Mouse (Mus musculus): ENCODE data around the gene Acta2. TPM values are rescaled to one million over a fixed set of nuclear protein-coding genes. Genes with fewer than 3 reads are reported as not detected.

Gene Acta2
- polyA plus RNA-seq, 1 experiment from 2014 or later: 1,416 TPM

DNA sequence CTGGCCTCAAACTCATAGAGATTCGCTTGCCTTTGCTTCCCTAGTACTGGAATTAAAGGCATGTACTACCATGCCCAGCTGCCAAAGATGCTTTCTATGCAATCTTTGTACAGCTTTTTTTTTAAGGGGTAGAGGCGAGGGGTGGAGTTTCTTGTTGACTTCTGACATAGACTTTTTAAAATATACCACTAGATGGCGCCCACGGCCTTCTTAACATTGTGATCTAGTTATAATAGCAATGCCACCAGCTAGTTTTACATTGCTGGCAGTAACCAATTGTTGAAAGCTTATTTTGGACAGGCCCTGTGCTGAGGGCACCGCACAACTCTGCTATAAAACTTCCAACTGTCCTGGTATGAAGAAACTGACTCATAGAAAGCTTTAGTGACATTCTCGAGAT lies 11.3 kb downstream of the Acta2 start:
- H3K27ac ChIP-seq (ENCODE audit: low read depth, low read length): no peak overlapping the region
- no peak overlapping the region for H3K4me2 ChIP-seq
- no peak for ATAC-seq (replicated peaks; ENCODE audit: insufficient number of reproducible peaks, low FRiP score, low TSS enrichment)
- H3K9ac ChIP-seq (ENCODE audit: low read depth, low read length): no peak overlapping the region
- 25% methylated on average over 6 of the region's 6 CpGs for WGBS (ENCODE audit: insufficient replicate concordance)
- H3K27me3 ChIP-seq (ENCODE audit: control insufficient read depth, insufficient read depth, low read length): no peaks in the 10 kb centered on the region
- no peaks in the 10 kb centered on the region for H3K4me1 ChIP-seq (ENCODE audit: control insufficient read depth, insufficient read depth, low read length)
- H3K36me3 ChIP-seq (ENCODE audit: control insufficient read depth, insufficient read depth, low read length): no peaks in the 10 kb centered on the region
- H3K4me3 ChIP-seq (ENCODE audit: low read depth, low read length): no peak overlapping the region
- no peaks in the 10 kb centered on the region for H3K9me3 ChIP-seq (replicated peaks; ENCODE audit: control insufficient read depth, low read length)

DNA sequence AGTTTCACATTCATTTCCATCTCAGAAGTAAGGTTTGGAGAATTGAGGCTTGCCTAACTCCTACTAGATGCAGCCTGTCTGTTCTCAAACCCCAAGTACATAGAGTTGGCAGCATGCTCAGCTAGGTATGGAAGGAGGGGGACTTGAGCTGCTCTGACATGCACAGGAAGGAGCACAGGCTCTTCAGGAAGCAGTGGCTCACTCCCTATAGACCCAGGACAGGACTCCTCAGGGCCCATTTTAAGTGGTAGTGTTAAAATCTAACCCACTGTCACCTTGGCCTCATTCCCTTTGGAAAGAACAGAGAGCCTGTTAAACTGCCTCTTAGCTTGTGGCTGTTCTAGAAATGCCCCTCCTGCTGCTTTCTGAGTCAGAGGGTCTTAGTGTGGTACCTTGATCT lies 12.5 kb downstream of the Acta2 start:
- Histone ChIP-seq H3K27ac (ENCODE audit: low read depth, low read length) (no peak overlapping the region), H3K9me3 (replicated peaks; ENCODE audit: control insufficient read depth, low read length) (no peaks in the 10 kb centered on the region), H3K27me3 (ENCODE audit: control insufficient read depth, insufficient read depth, low read length) (no peaks in the 10 kb centered on the region), H3K4me1 (ENCODE audit: control insufficient read depth, insufficient read depth, low read length) (no peaks in the 10 kb centered on the region), H3K4me3 (ENCODE audit: low read depth, low read length) (no peak overlapping the region), H3K4me2 (no peak overlapping the region), H3K36me3 (ENCODE audit: control insufficient read depth, insufficient read depth, low read length) (no peaks in the 10 kb centered on the region), H3K9ac (ENCODE audit: low read depth, low read length) (no peak overlapping the region)
- no peak for ATAC-seq (replicated peaks; ENCODE audit: insufficient number of reproducible peaks, low FRiP score, low TSS enrichment)

DNA sequence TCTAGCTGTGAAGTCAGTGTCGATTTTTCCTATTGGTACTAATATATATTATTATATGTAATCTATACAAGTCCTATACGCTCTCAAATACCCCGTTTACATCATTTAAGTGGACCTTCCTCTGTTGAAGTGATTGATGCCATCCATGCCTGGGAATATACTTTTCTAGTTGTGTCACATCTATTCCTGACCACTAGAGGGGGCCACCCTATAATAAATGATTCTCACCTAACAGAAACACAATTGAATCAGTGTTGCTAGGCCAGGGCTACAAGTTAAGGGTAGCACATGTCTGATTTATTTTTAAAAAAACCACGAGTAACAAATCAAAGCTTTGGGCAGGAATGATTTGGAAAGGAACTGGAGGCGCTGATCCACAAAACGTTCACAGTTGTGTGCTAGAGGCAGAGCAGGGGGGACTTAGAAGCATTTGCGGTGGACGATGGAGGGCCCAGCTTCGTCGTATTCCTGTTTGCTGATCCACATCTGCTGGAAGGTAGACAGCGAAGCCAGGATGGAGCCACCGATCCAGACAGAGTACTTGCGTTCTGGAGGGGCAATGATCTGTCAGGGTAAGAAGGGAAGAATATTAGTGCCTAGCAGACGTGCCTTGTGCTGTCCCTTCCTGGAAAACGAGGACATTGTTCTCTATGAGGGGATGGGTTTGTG lies 14.0 kb downstream of the Acta2 start:
- WGBS (ENCODE audit: insufficient replicate concordance): 65% methylated on average over 15 of the region's 15 CpGs
- Histone ChIP-seq H3K4me1 (ENCODE audit: control insufficient read depth, insufficient read depth, low read length) (no peaks in the 10 kb centered on the region), H3K4me3 (ENCODE audit: low read depth, low read length) (no peak overlapping the region), H3K27ac (ENCODE audit: low read depth, low read length) (no peak overlapping the region), H3K9me3 (replicated peaks; ENCODE audit: control insufficient read depth, low read length) (no peaks in the 10 kb centered on the region), H3K9ac (ENCODE audit: low read depth, low read length) (no peak overlapping the region), H3K36me3 (ENCODE audit: control insufficient read depth, insufficient read depth, low read length) (no peaks in the 10 kb centered on the region), H3K4me2 (no peak overlapping the region), H3K27me3 (ENCODE audit: control insufficient read depth, insufficient read depth, low read length) (no peaks in the 10 kb centered on the region)
- no peak for ATAC-seq (replicated peaks; ENCODE audit: insufficient number of reproducible peaks, low FRiP score, low TSS enrichment)

DNA sequence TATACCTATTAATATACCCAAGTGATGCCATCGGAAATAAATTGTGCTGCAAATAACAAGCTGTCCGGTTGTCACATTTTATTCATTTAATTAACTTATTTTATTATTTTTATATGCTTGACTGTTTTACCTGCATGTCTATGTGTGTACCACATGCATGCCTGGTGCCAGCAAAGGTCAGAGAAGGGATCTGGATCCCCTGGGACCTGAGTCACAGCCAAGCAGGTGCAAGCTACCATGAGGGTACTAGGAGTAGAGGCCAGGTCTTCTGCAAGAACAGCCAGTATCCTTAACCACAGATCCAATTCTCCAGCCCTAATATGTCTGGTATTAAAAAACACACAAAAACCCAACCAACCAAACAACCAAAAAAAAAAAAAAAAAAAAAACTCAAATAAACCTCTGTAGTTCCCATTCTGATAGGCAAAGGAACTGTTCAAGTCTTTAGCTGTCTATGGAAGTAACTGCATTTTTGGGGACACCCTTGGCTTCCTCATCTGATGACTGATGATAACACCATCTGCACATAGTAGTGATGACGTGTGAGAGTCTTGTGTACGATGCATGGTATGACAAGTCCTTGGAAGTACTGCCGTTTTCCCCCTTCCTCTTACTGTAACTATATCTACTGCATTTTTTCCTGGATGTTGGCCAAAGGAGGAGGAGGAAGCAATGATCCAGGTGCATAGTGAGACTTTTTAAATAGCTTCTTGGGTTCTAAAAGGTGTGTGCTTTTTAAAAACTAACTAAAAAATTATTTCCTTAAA lies 14.9 kb downstream of the Acta2 start:
- H3K4me2 ChIP-seq: no peak overlapping the region
- H3K36me3 ChIP-seq (ENCODE audit: control insufficient read depth, insufficient read depth, low read length): no peaks in the 10 kb centered on the region
- H3K9me3 ChIP-seq (replicated peaks; ENCODE audit: control insufficient read depth, low read length): no peaks in the 10 kb centered on the region
- H3K27ac ChIP-seq (ENCODE audit: low read depth, low read length): no peak overlapping the region
- H3K4me1 ChIP-seq (ENCODE audit: control insufficient read depth, insufficient read depth, low read length): no peaks in the 10 kb centered on the region
- H3K27me3 ChIP-seq (ENCODE audit: control insufficient read depth, insufficient read depth, low read length): no peaks in the 10 kb centered on the region
- 71% methylated on average over 5 of the region's 5 CpGs for WGBS (ENCODE audit: insufficient replicate concordance)
- H3K4me3 ChIP-seq (ENCODE audit: low read depth, low read length): no peak overlapping the region
- no peak for ATAC-seq (replicated peaks; ENCODE audit: insufficient number of reproducible peaks, low FRiP score, low TSS enrichment)
- no peak overlapping the region for H3K9ac ChIP-seq (ENCODE audit: low read depth, low read length)

DNA sequence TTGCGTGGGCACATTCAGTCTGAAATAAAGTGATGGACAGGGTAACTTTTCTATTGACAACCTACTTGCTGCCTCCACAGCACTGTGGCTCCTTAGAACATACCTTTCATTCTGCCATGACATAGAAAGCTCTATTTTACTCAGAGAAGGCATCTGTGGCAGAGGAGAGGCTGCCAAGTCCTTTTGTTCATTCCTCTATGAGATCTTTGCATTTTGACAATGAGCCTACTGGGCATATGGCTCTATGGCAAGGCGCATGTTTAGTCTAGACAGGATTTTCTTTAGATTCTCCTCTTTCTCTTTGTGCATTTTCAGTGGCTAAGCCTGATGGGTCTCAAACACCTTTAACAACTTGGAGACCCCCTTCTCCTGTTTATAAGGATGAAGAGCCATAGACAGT lies 17.6 kb downstream of the Acta2 start:
- H3K36me3 ChIP-seq (ENCODE audit: control insufficient read depth, insufficient read depth, low read length): no peaks in the 10 kb centered on the region
- no peak overlapping the region for H3K4me3 ChIP-seq (ENCODE audit: low read depth, low read length)
- H3K9me3 ChIP-seq (replicated peaks; ENCODE audit: control insufficient read depth, low read length): no peaks in the 10 kb centered on the region
- WGBS (ENCODE audit: insufficient replicate concordance): 90% methylated on average over 2 of the region's 2 CpGs
- H3K9ac ChIP-seq (ENCODE audit: low read depth, low read length): no peak overlapping the region
- ATAC-seq (replicated peaks; ENCODE audit: insufficient number of reproducible peaks, low FRiP score, low TSS enrichment): no peak
- no peak overlapping the region for H3K27ac ChIP-seq (ENCODE audit: low read depth, low read length)
- H3K27me3 ChIP-seq (ENCODE audit: control insufficient read depth, insufficient read depth, low read length): no peaks in the 10 kb centered on the region
- H3K4me2 ChIP-seq: no peak overlapping the region
- no peaks in the 10 kb centered on the region for H3K4me1 ChIP-seq (ENCODE audit: control insufficient read depth, insufficient read depth, low read length)

DNA sequence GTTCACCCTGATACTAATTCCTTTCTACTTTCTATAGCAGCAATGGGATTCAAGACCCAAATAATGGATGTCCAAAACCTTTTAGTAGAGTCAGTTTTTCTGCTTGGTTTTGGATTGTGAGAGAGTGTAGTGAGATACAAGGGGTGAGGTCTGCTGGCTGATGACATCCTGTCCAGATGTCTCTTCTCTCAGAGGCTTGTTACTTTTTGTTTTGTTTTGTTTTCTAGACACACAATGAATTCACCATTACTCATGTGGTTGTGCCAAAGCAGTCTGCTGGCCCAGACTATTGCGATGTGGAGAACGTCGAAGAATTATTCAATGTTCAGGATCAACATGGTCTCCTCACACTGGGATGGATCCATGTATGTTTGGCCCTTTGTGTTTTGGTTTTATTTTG lies 19.3 kb downstream of the Acta2 start:
- 89% methylated on average over 3 of the region's 3 CpGs for WGBS (ENCODE audit: insufficient replicate concordance)

DNA sequence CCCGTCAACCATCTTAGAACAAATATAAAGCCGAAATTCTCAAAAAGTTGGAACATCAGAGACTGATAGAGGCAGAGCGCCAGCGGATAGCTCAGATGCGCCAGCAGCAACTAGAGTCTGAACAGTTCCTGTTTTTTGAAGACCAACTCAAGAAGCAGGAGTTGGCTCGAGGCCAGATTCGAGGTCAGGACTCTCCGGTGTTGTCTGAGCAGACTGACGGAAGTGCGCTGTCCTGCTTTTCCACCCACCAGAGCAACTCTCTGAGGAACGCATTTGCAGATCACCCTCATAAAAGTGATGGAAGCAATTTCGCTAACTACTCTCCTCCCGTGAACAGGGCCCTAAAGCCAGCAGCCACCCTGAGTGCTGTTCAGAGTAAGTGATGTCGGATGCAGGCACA lies 21.4 kb downstream of the Acta2 start:
- no peaks in the 10 kb centered on the region for H3K4me1 ChIP-seq (ENCODE audit: control insufficient read depth, insufficient read depth, low read length)
- H3K4me3 ChIP-seq (ENCODE audit: low read depth, low read length): no peak overlapping the region
- no peaks in the 10 kb centered on the region for H3K36me3 ChIP-seq (ENCODE audit: control insufficient read depth, insufficient read depth, low read length)
- H3K27ac ChIP-seq (ENCODE audit: low read depth, low read length): no peak overlapping the region
- no peaks in the 10 kb centered on the region for H3K27me3 ChIP-seq (ENCODE audit: control insufficient read depth, insufficient read depth, low read length)
- no peak overlapping the region for H3K9ac ChIP-seq (ENCODE audit: low read depth, low read length)
- 73% methylated on average over 14 of the region's 14 CpGs for WGBS (ENCODE audit: insufficient replicate concordance)
- H3K4me2 ChIP-seq: no peak overlapping the region
- no peaks in the 10 kb centered on the region for H3K9me3 ChIP-seq (replicated peaks; ENCODE audit: control insufficient read depth, low read length)
- ATAC-seq (replicated peaks; ENCODE audit: insufficient number of reproducible peaks, low FRiP score, low TSS enrichment): no peak

More for the DNA sequence above, 19.3 kb downstream of the Acta2 start:
- Histone ChIP-seq H3K4me3 (ENCODE audit: low read depth, low read length) (no peak overlapping the region), H3K9ac (ENCODE audit: low read depth, low read length) (no peak overlapping the region), H3K36me3 (ENCODE audit: control insufficient read depth, insufficient read depth, low read length) (no peaks in the 10 kb centered on the region), H3K9me3 (replicated peaks; ENCODE audit: control insufficient read depth, low read length) (no peaks in the 10 kb centered on the region), H3K4me1 (ENCODE audit: control insufficient read depth, insufficient read depth, low read length) (no peaks in the 10 kb centered on the region), H3K27me3 (ENCODE audit: control insufficient read depth, insufficient read depth, low read length) (no peaks in the 10 kb centered on the region), H3K27ac (ENCODE audit: low read depth, low read length) (no peak overlapping the region), H3K4me2 (no peak overlapping the region)
- no peak for ATAC-seq (replicated peaks; ENCODE audit: insufficient number of reproducible peaks, low FRiP score, low TSS enrichment)

DNA sequence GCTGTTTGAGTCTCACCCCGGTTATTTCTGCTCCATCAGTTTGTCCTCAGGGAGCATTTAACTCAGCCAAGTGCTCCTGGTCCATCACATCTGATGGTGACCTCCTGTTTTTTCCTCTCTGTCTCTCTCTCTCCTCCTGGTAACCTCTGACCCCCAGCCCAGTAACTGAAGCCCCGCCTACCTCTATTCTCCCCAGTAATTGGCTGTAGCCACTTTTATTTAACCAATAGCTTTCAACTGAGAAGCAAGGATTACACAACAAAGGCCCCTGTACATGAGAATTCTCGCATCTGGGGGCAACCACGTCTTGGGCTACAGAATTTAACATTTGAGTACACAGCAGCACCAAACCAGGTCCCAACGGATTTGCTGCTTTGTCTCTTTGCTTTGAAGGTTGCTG lies 23.1 kb downstream of the Acta2 start:
- WGBS (ENCODE audit: insufficient replicate concordance): 58% methylated on average over 5 of the region's 5 CpGs
- no peaks in the 10 kb centered on the region for H3K36me3 ChIP-seq (ENCODE audit: control insufficient read depth, insufficient read depth, low read length)

DNA sequence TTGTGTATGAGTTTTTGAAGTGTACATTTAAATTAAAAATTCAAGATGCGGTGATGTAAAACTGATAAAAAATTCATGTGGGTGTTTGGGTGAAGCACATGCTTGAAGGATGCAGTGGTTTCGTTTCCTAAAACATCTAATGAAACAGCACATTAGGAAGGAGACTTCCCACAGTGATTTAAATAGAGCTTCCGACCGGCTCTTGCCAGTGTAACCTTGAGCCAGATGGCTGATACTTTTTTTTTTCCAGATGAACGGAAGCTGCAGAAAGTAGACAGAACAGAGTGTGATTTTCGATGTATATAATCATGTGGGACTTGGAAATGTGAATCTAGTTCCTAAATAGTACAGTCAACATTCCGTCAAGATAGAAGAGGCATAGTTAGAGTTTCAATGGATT lies 23.8 kb downstream of the Acta2 start:
- no peak overlapping the region for H3K4me3 ChIP-seq (ENCODE audit: low read depth, low read length)
- H3K4me1 ChIP-seq (ENCODE audit: control insufficient read depth, insufficient read depth, low read length): no peaks in the 10 kb centered on the region
- no peaks in the 10 kb centered on the region for H3K27me3 ChIP-seq (ENCODE audit: control insufficient read depth, insufficient read depth, low read length)
- no peak overlapping the region for H3K4me2 ChIP-seq
- WGBS (ENCODE audit: insufficient replicate concordance): 83% methylated on average over 7 of the region's 7 CpGs
- H3K36me3 ChIP-seq (ENCODE audit: control insufficient read depth, insufficient read depth, low read length): no peaks in the 10 kb centered on the region
- no peak overlapping the region for H3K27ac ChIP-seq (ENCODE audit: low read depth, low read length)
- no peak for ATAC-seq (replicated peaks; ENCODE audit: insufficient number of reproducible peaks, low FRiP score, low TSS enrichment)
- H3K9me3 ChIP-seq (replicated peaks; ENCODE audit: control insufficient read depth, low read length): no peaks in the 10 kb centered on the region
- H3K9ac ChIP-seq (ENCODE audit: low read depth, low read length): no peak overlapping the region

More for the DNA sequence above, 23.1 kb downstream of the Acta2 start:
- ATAC-seq (replicated peaks; ENCODE audit: insufficient number of reproducible peaks, low FRiP score, low TSS enrichment): no peak
- no peaks in the 10 kb centered on the region for H3K27me3 ChIP-seq (ENCODE audit: control insufficient read depth, insufficient read depth, low read length)
- no peaks in the 10 kb centered on the region for H3K9me3 ChIP-seq (replicated peaks; ENCODE audit: control insufficient read depth, low read length)
- H3K4me2 ChIP-seq: no peak overlapping the region
- no peak overlapping the region for H3K27ac ChIP-seq (ENCODE audit: low read depth, low read length)
- no peak overlapping the region for H3K9ac ChIP-seq (ENCODE audit: low read depth, low read length)
- H3K4me1 ChIP-seq (ENCODE audit: control insufficient read depth, insufficient read depth, low read length): no peaks in the 10 kb centered on the region
- H3K4me3 ChIP-seq (ENCODE audit: low read depth, low read length): no peak overlapping the region
